Mouse (Mus musculus): ENCODE results near the gene Fgfrl1.

The Fgfrl1 gene

GRCm38 (mm10) chr5:108692271-108692670, at the start of gene Fgfrl1:
Gene Fgfrl1, plus strand, starts transcription at chr5:108692382.
- peak; percentile 69 for DNase-seq (ENCODE audit: low read depth, low spot score)

- no peak for DNase-seq (ENCODE audit: low read depth, low spot score)
Observed at GRCm38 (mm10) chr5:108643674-108644073, 48.5 kb upstream of the Fgfrl1 start.

DNA sequence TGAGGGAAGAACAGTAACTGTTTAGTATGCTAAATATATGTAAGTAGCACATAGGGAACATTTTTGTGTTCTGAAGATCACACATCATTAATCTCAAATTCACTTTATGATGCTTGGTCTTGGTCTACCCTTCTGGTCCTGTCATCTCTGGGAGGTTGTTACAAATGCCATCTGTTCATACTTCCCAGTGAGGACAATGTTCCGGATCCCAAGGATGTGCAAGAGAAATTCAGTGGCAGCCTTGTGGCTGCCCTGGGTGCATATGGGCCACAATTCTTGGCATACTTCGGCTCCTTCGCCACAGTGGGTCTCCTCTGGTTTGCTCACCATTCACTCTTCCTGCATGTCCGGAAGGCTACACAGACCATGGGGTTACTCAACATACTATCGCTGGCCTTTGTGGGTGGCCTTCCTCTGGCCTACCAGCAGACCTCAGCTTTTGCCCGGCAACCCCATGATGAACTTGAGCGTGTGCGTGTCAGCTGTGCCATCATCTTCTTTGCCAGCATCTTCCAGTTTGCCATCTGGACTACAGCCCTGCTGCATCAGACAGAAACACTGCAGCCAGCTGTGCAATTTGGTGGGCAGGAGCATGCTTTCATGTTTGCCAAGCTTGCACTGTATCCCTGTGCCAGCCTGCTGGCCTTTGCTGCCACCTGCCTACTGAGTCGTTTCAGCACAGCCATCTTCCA, 46.4 kb upstream of the Fgfrl1 start:
- no peak for DNase-seq (ENCODE audit: low read depth, low spot score)

DNA sequence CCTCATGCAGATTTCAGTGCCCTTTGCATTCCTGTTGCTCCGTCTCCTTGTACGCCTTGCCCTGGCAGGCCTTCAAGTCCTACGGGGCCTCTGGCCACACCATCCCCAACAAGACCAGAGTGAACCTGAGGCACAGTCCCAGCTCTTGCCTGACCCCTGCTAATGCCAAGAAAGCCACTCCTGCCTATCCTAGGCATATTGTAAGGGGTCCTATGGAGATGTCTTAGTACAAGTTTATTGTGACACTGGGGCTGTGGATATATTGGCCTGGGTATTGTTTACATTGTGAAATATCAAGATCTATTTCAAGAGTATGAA, 45.9 kb upstream of the Fgfrl1 start:
- no peak for DNase-seq (ENCODE audit: low read depth, low spot score)

GRCm38 (mm10) chr5:108647311-108647710, 44.9 kb upstream of the Fgfrl1 start:
- DNase-seq (ENCODE audit: low read depth, low spot score) = no peak

DNA sequence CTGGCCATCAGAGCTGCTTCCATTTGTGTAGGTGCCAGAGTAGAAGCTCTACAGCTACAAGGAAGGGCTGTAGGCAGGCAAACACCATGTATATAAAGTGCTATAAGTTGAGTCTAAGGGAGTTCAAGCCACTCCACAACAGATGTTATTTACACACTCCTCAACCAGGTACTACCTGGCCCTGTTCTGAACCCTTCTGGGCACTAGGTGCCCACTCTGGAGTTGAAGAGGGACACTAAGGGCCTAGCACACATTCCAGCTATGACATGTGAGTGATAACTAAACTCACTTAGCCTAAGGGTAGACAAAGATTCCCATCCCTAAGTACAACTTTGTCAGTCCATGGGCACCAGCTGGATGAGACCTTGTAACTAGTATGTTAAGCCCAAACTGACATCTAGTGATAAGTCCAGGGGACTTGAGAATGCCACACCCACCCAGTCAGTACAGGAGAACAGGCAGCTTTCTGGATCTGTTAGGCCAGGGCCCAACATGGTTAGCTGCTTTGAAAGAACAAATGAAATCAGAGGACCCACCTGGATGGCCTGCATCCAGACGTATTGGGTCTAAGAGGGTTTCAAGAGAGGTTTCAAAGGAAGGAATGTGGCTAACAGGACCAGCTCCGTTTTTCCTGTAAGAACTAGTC, 44.2 kb upstream of the Fgfrl1 start:
- DNase-seq (ENCODE audit: low read depth, low spot score) = no peak

DNA sequence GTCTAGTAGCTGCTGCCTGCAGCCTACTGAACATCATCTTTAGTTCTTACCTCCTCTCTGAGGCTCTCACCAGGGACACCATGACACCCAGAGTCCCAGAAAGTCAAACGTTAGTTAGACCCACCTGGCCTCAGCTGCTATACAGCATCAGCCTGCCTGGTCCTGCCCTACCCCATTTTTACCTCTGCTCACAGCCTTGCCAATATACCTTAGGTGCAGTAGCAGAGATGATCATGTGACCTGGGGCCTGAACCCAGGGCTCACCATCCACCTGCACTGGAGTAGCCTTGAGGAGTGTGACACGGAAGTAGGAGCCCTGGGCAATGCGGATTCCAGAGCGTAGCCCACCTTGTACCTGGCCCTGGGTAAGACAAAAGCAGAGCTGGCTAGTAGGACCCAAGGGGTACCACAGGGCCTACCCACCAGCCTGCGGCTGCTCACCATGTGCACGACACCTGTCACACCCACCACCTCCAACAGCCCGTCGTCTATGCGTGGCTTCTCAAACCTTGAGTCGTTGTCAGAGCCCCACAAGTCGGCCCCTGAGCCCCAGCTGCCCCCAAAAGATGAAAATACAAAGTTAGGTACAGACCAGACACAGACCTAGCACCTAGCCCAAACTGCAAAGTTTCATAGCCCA, 43.1 kb upstream of the Fgfrl1 start:
- no peak for DNase-seq (ENCODE audit: low read depth, low spot score)

DNA sequence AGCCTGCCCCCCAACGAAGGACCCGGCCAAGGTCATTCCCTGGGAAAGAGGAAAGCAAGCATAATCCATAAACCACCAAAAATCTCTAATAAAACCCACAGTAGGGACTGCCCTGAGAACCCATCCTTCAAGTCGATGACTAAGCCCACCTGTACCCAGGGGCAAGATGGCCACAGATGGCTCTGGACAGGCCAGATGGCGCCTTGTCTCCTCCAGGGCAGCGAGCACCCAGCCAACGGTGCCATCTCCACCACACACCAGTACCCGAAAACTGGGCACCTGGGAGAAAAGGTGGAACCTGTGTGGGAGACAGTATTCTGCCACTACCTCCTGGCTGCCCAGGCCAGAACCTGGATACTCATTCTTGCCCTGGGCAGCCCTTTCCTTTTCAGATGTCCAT, 41.8 kb upstream of the Fgfrl1 start:
- no peak for DNase-seq (ENCODE audit: low read depth, low spot score)

DNA sequence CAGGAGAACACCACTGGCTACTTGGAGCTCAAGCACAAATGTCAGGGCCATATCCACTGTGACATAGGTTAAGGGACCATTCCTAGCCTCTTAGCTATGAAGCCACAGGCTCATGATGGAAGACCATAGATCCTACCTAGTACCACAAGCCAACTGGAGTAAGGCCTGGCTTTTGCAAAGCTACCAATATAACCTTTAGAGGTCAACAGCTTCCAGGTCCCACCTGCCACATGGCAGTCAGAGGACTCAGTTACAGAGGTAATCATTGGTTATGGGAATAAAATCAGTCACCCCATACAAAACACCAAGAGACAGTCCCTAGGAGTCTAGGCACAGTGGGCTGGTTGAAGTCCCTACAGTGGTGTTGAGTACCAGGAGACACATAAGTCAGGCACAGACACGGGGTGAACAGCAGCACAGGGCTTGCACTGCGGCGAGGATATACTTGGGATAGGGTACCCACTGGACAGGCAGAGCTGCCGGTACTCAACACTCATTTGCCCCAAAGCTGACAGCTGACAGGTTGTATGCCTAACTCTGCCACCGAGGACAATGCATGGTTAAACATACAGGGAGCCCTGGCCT, 41.0 kb upstream of the Fgfrl1 start:
- no peak for DNase-seq (ENCODE audit: low read depth, low spot score)

GRCm38 (mm10) chr5:108651823-108652222, 40.4 kb upstream of the Fgfrl1 start:
- peak; percentile 70 for DNase-seq (ENCODE audit: low read depth, low spot score)

DNA sequence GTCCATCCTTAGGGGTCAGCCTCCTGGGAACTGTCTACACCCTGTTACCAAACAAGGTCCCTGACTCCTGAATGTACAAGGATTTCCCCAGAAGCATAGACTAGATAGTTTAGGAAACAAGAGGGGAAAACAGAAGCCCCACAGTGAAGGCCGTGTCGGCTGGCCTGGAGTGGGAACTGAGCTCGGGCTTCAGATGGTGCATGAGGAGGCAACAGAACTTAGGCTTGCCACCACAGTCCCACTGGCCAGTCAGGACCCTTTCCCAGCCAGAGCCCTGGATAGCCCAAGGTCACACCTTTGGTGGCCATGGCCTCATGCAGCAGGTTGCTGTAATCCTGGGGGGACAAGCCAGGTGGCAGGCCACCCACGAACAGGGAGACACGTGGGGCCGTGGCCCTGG, 38.8 kb upstream of the Fgfrl1 start:
- no peak for DNase-seq (ENCODE audit: low read depth, low spot score)

- no peak for DNase-seq (ENCODE audit: low read depth, low spot score)
Observed at GRCm38 (mm10) chr5:108654444-108654990, 37.7 kb upstream of the Fgfrl1 start.

- DNase-seq (ENCODE audit: low read depth, low spot score) = no peak
Observed at GRCm38 (mm10) chr5:108655381-108655780, 36.8 kb upstream of the Fgfrl1 start.

- no peak for DNase-seq (ENCODE audit: low read depth, low spot score)
Observed at GRCm38 (mm10) chr5:108655891-108656650, 36.1 kb upstream of the Fgfrl1 start.

GRCm38 (mm10) chr5:108657406-108657805, 34.8 kb upstream of the Fgfrl1 start:
- no peak for DNase-seq (ENCODE audit: low read depth, low spot score)

DNA sequence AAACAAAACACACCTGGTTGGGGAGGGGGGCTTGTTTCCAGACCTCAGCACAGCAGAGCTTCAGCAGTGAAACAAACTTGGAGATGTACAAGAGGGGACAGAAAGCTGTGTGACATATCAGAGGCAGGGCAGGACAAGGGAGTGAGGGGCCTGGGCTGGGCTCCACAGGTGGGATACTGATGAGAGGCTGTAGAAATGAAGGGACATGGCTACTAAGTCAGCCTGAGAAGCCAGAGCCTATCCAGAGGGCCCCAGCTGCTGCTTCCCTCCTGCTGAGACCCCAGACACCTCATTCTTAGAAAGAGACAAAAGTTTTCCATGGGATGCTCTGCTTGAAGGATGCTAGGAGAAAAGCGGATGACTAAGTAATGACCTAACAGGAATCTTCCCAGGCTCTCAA, 33.6 kb upstream of the Fgfrl1 start:
- DNase-seq (ENCODE audit: low read depth, low spot score) = no peak

DNA sequence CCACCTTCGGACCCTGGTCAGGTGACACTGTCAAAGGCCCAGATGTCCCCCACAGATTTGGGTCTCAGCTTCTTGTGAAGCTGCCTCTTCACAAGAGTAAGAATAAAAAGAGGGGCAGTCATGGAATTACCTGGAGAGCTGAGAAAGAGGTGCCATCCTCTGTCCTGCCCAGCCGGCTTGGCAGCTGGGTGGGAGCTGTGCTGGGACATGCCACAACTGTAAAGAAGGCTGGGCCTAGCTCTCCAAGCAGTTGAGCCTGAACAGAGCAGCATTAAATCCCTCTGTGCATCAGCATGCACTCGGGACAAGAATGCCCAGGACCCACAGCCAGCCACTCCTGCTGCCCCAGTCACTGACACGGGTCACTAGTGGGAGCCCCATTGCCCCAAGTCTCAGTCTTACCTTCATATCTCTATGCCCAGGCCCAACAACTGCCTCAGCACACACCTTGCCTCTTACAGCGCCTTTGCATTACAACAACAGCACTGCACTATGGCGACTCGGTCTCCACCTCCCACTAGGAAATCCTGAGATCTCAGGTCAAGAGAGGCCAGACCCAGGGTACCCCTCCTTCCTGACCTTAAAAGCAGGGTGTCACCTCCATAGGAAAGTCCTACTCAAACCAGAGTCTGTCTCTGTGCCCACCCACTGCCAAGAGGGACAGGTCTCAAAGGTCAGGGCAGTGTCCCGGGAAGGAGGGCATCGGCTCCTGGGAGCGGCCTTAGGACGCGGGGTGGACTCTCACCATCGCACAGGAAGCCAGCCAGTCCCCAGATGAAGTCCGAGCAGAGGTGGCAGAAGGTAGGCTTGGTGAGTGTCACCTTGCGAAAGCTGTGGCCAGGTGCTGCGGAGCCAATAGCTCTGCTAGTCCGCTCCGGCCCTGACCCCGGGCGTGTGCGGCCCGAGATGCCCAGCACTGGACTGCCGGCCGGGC, 32.2 kb upstream of the Fgfrl1 start, which contains the start of gene Idua:
Gene Idua (plus strand): TSS at position 634 of the 934 bp plus-strand sequence.
- peak; percentile 10 for DNase-seq (ENCODE audit: low read depth, low spot score)

DNA sequence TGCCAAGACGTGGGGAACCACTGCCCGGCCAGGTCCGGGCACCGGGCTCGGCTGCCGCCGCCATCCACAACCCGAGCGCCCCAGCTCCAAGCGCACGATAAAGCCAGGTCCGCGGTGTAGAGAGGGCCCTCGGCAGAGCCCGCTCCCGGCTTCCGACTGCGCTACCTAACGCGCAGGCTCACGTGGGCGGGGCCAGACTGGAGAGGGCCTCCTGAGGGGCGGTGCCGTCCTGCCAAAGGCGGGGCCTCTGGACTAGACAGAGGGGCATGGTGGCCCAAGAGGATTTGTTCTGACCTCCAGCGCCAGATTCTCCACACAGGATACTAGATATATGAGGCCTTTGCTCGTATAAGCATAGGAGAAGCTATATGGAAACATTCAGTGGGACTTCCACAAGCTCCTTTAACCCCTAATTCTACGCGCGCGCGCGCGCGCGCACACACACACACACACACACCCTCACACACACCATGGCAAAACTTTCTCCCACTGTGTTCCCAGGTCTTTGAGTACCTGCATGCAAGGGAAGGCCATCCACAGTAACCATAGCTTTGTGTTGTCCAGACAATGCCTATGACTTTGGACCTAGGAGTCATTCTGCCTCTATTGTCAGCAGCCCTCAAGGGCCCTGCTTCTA, 31.4 kb upstream of the Fgfrl1 start:
- peak; percentile 93 for DNase-seq (ENCODE audit: low read depth, low spot score)

DNA sequence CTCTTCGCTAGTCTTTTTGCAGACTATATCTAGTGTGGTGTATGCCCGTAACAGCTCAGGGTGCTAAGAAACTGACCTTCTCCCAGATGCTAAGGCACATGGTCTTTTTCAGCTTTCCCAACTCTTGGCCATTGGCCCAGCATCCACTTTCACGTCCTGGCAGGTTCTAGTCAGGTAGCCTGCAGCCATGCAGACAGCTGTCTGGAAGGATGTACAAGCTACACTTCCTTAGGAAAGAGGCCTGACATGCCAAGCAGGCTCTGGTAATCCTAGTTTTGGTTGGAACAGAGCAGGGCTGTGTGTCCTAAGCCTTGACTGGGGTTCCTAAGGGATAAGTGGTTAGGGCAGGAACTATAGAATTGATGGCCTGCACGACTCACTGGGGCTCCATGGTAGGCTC, 29.4 kb upstream of the Fgfrl1 start:
- no peak for DNase-seq (ENCODE audit: low read depth, low spot score)

GRCm38 (mm10) chr5:108665066-108665465, 27.1 kb upstream of the Fgfrl1 start:
- no peak for DNase-seq (ENCODE audit: low read depth, low spot score)

All from A20 (cell line).